Mouse (Mus musculus): ENCODE data around the gene Rasal1. TPM values are rescaled to one million over a fixed set of nuclear protein-coding genes. Genes with fewer than 3 reads are reported as not detected.

Rasal1 gene
- polyA plus RNA-seq, 1 experiment from 2014 or later: not detected

DNA sequence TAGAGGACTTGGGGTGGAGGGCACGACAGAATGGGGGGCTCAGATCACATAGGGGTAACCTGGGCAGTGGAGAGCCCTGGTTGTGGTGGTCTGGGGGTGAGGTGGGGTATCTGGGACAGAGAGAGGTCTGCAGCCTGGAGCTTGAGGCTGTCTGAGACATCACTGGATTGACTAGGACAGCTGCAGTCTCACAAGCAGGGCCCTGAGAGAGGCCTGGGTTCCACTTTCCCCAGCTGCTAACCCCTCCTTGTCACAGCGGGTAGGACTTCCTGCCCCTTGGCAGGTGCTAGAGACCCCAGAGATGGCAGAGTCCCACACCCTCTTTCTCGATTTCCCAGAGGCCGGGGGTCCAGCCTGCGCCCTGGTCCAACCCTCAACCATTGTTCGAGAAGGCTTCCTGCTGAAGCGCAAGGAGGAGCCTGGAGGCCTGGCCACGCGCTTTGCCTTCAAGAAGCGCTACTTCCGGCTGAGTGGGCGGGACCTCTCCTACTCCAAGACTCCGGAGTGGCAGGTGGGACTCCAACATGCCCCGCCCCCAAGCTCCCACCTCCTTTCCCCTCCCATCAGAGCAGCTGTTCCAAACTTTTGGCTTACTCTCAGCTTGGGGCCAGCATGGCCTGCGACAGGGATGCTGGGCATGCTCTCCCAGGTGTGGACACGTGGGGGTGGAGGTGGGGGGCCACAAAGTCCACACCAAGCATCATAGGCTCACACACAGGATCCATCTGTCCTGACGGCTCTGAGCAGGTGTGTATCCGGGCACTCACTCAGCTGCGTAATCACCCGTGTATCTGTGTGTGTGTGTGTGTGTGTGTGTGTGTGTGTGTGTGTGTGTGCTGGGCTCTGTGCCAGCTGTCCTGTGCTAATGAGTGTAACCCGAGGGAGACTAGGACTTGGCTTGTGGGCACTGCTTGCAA is 25.9 kb downstream of the Rasal1 start:
- Histone ChIP-seq H3K4me3 (ENCODE audit: low read depth, low read length) (no peak overlapping the region), H3K9me3 (ENCODE audit: control insufficient read depth, low read length) (no peaks in the 10 kb centered on the region), H3K9ac (ENCODE audit: low read length) (no peak overlapping the region), H3K4me2 (no peak overlapping the region), H3K27me3 (ENCODE audit: control insufficient read depth, insufficient read depth, low read length) (no peaks in the 10 kb centered on the region), H3K36me3 (ENCODE audit: control insufficient read depth, insufficient read depth, low read length) (no peaks in the 10 kb centered on the region), H3K4me1 (ENCODE audit: control insufficient read depth, insufficient read depth, low read length) (peaks cover 3% of the 10 kb centered on the region; the same call in 1 of the 2 replicates), H3K27ac (ENCODE audit: low read depth, low read length) (no peak overlapping the region)
- ATAC-seq (ENCODE audit: low FRiP score) (peak; percentile 30; the same call in 1 of the 2 replicates), DNase-seq (ENCODE audit: low spot score, missing footprints) (no peak)
- WGBS: 41% methylated on average over 21 of the region's 21 CpGs

- WGBS: 28% methylated on average over 2 of the region's 2 CpGs
- Histone ChIP-seq H3K4me1 (ENCODE audit: control insufficient read depth, insufficient read depth, low read length) (peaks cover 11% of the 10 kb centered on the region), H3K36me3 (ENCODE audit: control insufficient read depth, insufficient read depth, low read length) (no peaks in the 10 kb centered on the region), H3K4me3 (ENCODE audit: low read depth, low read length) (no peak overlapping the region), H3K27ac (ENCODE audit: low read depth, low read length) (no peak overlapping the region), H3K27me3 (ENCODE audit: control insufficient read depth, insufficient read depth, low read length) (peaks cover 6% of the 10 kb centered on the region), H3K4me2 (no peak overlapping the region), H3K9ac (ENCODE audit: low read length) (no peak overlapping the region), H3K9me3 (ENCODE audit: control insufficient read depth, low read length) (no peaks in the 10 kb centered on the region)
- DNase-seq (ENCODE audit: low spot score, missing footprints) (no peak), ATAC-seq (ENCODE audit: low FRiP score) (no peak)
Observed at GRCm38 (mm10) chr5:120677516-120677915, 28.9 kb downstream of the Rasal1 start.

- H3K36me3 ChIP-seq (ENCODE audit: control insufficient read depth, insufficient read depth, low read length): no peaks in the 10 kb centered on the region
- WGBS: 1% methylated on average over 24 of the region's 24 CpGs
- DNase-seq (ENCODE audit: low spot score, missing footprints): peak; percentile 96
- H3K4me1 ChIP-seq (ENCODE audit: control insufficient read depth, insufficient read depth, low read length): peaks cover 16% of the 10 kb centered on the region
- peak overlapping the region; percentile 38 for H3K4me3 ChIP-seq (ENCODE audit: low read depth, low read length)
- H3K9me3 ChIP-seq (ENCODE audit: control insufficient read depth, low read length): no peaks in the 10 kb centered on the region
- peak; percentile 91 for ATAC-seq (ENCODE audit: low FRiP score)
- H3K27me3 ChIP-seq (ENCODE audit: control insufficient read depth, insufficient read depth, low read length): peaks cover 17% of the 10 kb centered on the region
- H3K4me2 ChIP-seq: peak overlapping the region; percentile 57
- H3K9ac ChIP-seq (ENCODE audit: low read length): peak overlapping the region; percentile 51
- H3K27ac ChIP-seq (ENCODE audit: low read depth, low read length): peak overlapping the region; percentile 74
Observed at GRCm38 (mm10) chr5:120679676-120680555, 31.3 kb downstream of the Rasal1 start.

DNA sequence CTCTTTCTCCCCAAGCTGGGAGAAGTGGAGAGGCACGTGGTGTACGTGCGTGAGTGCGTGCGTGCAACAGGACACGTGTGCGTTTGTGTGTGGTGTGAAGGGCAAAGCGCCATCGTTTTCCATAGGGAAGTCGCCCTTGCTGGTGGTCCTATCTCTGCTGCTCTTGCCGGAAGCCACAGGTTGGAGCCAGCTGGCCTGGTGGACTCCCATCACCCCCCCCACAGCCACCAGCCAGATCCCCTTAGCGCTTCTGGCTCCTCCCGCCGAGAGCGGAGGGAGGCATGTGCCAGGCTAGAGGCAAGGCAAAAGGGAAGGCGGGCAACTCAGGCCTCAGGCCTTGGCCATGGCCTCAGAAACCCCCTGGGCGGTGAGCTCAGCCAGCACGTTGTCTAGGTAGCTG is 32.3 kb downstream of the Rasal1 start:
- Histone ChIP-seq H3K36me3 (ENCODE audit: control insufficient read depth, insufficient read depth, low read length) (no peaks in the 10 kb centered on the region), H3K4me2 (no peak overlapping the region; the same call in 1 of the 2 replicates), H3K27me3 (ENCODE audit: control insufficient read depth, insufficient read depth, low read length) (peaks cover 17% of the 10 kb centered on the region), H3K9ac (ENCODE audit: low read length) (peak overlapping the region; percentile 49), H3K9me3 (ENCODE audit: control insufficient read depth, low read length) (no peaks in the 10 kb centered on the region), H3K4me3 (ENCODE audit: low read depth, low read length) (no peak overlapping the region), H3K27ac (ENCODE audit: low read depth, low read length) (no peak overlapping the region), H3K4me1 (ENCODE audit: control insufficient read depth, insufficient read depth, low read length) (peaks cover 16% of the 10 kb centered on the region)
- WGBS: 87% methylated on average over 18 of the region's 18 CpGs
- no peak for ATAC-seq (ENCODE audit: low FRiP score)
- no peak for DNase-seq (ENCODE audit: low spot score, missing footprints)

DNA sequence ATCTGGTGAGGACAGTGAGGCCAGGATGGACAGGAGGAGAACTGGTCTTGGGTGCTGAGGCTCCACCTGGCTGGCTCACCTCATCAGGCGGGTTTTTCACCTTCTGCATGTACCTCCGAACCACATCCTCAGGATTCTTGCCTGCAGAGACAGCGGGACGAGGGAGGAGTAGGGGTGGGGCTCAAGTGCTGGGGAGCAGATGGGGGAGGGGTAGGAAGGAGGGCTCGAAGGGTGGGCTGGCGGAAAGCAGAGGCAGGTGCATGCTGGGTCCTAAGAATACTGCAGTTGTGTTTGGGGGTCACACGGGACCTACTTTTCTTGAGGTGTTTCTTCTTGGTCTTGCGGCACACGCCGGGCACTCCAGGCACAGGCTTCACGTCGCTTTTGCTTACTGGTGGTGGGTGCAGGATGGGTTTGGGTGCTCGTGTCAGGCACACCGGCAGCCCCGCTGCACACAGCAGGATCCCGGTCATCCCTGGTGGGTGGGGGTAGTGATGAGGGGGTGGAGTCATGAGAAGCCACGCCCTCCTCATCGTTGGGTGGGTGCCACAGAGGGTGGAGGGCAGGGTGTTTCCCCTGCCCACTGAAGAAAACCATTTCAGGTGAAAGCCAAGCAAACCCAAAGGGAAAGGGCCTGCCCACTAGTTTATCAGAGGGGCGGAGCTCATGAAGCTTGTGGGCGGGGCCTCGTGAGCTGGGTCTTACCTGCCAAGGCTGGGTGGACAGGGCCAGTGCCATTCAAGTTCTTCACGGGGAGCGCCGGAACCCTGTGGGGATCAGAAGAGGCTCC is 34.6 kb downstream of the Rasal1 start:
- Histone ChIP-seq H3K4me1 (ENCODE audit: control insufficient read depth, insufficient read depth, low read length) (peaks cover 16% of the 10 kb centered on the region), H3K36me3 (ENCODE audit: control insufficient read depth, insufficient read depth, low read length) (no peaks in the 10 kb centered on the region), H3K4me2 (no peak overlapping the region), H3K9ac (ENCODE audit: low read length) (no peak overlapping the region), H3K27ac (ENCODE audit: low read depth, low read length) (no peak overlapping the region), H3K27me3 (ENCODE audit: control insufficient read depth, insufficient read depth, low read length) (peaks cover 17% of the 10 kb centered on the region), H3K4me3 (ENCODE audit: low read depth, low read length) (no peak overlapping the region), H3K9me3 (ENCODE audit: control insufficient read depth, low read length) (no peaks in the 10 kb centered on the region)
- DNase-seq (ENCODE audit: low spot score, missing footprints) (no peak), ATAC-seq (ENCODE audit: low FRiP score) (no peak)
- 7% methylated on average over 24 of the region's 24 CpGs for WGBS

- peaks cover 8% of the 10 kb centered on the region for H3K4me1 ChIP-seq (ENCODE audit: control insufficient read depth, insufficient read depth, low read length)
- no peaks in the 10 kb centered on the region for H3K9me3 ChIP-seq (ENCODE audit: control insufficient read depth, low read length)
- no peak overlapping the region for H3K4me2 ChIP-seq
- H3K4me3 ChIP-seq (ENCODE audit: low read depth, low read length): no peak overlapping the region
- no peak for ATAC-seq (ENCODE audit: low FRiP score)
- no peak overlapping the region for H3K9ac ChIP-seq (ENCODE audit: low read length)
- WGBS: 88% methylated on average over 8 of the region's 8 CpGs
- H3K36me3 ChIP-seq (ENCODE audit: control insufficient read depth, insufficient read depth, low read length): no peaks in the 10 kb centered on the region
- H3K27me3 ChIP-seq (ENCODE audit: control insufficient read depth, insufficient read depth, low read length): peaks cover 17% of the 10 kb centered on the region
- no peak for DNase-seq (ENCODE audit: low spot score, missing footprints)
- H3K27ac ChIP-seq (ENCODE audit: low read depth, low read length): no peak overlapping the region
Observed at GRCm38 (mm10) chr5:120685678-120686077, 37.1 kb downstream of the Rasal1 start.

- peaks cover 5% of the 10 kb centered on the region; the same call in 1 of the 2 replicates for H3K4me1 ChIP-seq (ENCODE audit: control insufficient read depth, insufficient read depth, low read length)
- no peak for DNase-seq (ENCODE audit: low spot score, missing footprints)
- no peaks in the 10 kb centered on the region for H3K9me3 ChIP-seq (ENCODE audit: control insufficient read depth, low read length)
- ATAC-seq (ENCODE audit: low FRiP score): no peak
- H3K4me3 ChIP-seq (ENCODE audit: low read depth, low read length): no peak overlapping the region
- peaks cover 17% of the 10 kb centered on the region for H3K27me3 ChIP-seq (ENCODE audit: control insufficient read depth, insufficient read depth, low read length)
- H3K36me3 ChIP-seq (ENCODE audit: control insufficient read depth, insufficient read depth, low read length): no peaks in the 10 kb centered on the region
- no peak overlapping the region for H3K9ac ChIP-seq (ENCODE audit: low read length)
- no peak overlapping the region for H3K4me2 ChIP-seq
- 85% methylated on average over 6 of the region's 6 CpGs for WGBS
- H3K27ac ChIP-seq (ENCODE audit: low read depth, low read length): no peak overlapping the region
Observed at GRCm38 (mm10) chr5:120686749-120687483, 38.3 kb downstream of the Rasal1 start.

- Histone ChIP-seq H3K9ac (ENCODE audit: low read length) (no peak overlapping the region), H3K4me3 (ENCODE audit: low read depth, low read length) (no peak overlapping the region), H3K27me3 (ENCODE audit: control insufficient read depth, insufficient read depth, low read length) (peaks cover 12% of the 10 kb centered on the region), H3K27ac (ENCODE audit: low read depth, low read length) (no peak overlapping the region), H3K9me3 (ENCODE audit: control insufficient read depth, low read length) (no peaks in the 10 kb centered on the region), H3K4me2 (no peak overlapping the region), H3K4me1 (ENCODE audit: control insufficient read depth, insufficient read depth, low read length) (peaks cover 5% of the 10 kb centered on the region; the same call in 1 of the 2 replicates), H3K36me3 (ENCODE audit: control insufficient read depth, insufficient read depth, low read length) (no peaks in the 10 kb centered on the region)
- ATAC-seq (ENCODE audit: low FRiP score) (no peak), DNase-seq (ENCODE audit: low spot score, missing footprints) (no peak)
- 82% methylated on average over 3 of the region's 3 CpGs for WGBS
Observed at GRCm38 (mm10) chr5:120687484-120687851, 38.9 kb downstream of the Rasal1 start.

Data from midbrain, embryonic 11.5 days (tissue).